Mouse (Mus musculus): ENCODE measurements around the gene Plxdc1. TPM values are rescaled to one million over a fixed set of nuclear protein-coding genes. Genes with fewer than 3 reads are reported as not detected.

Plxdc1 gene
- 1.8 and 2.3 TPM in 2 replicates for polyA plus RNA-seq (2015; fragmentation: Nextera tagmentation; extraction: Ambion mirVana)

DNA sequence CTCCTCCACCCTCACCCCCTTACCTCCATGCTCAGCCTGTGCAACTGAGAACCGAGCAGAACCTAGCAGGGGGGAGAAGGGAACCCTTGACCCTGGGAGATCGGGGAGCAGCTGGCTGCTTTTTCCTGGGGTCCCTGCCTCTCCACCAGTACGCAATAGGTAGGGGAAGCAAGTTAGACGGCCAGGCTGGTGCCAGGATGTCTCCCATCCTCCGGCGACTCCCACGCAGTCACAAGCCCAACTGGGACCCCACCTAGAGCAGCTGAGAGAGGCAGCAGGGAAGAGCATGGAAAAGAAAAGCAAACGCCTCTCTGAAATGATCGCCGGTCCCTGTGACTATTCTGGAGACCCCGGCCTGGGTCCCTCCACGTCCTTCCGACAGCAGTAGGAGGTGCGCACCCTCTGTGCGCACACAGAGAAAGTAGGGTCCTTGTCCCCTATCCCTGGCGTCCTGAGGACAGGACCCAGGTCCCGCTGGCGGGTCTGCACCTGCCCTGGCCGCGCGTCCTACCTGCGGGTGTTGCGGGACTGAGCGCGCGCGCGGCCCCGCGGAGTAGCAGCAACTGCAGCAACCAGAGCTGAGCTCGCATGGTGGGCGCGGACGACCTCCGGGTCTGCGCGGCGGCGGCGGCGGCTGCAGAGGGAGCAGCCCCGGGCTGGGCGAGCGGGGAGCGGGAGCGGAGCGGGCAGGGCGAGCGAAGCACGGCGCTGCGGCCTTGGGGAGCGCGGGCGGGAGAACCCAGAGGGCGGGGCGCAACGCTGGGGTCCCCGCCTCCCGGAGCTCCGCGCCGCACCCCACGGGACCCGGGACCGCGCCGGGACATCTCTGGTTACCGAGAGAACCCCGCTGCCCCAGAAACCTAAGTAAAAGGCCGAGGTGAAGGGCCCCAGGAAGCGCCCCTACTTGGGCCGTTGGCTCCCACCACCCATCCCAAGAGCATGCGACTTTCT, at the start of gene Plxdc1:
Gene Plxdc1 (minus strand): TSS at position 718 of the 951 bp plus-strand sequence.
- peaks cover 18% of the 10 kb centered on the region for H3K4me1 ChIP-seq (ENCODE audit: insufficient read depth, low read length)
- WGBS = 2% methylated on average over 54 of the region's 74 CpGs
- peak within 1 kb of the TSS; percentile 75 for H3K4me2 ChIP-seq (replicated peaks; ENCODE audit: low read depth, low read length)
- H3K27ac ChIP-seq (ENCODE audit: low read length) = no peak within 1 kb of the TSS
- H3K9me3 ChIP-seq (ENCODE audit: low read length) = no peaks in the 10 kb centered on the region
- H3K27me3 ChIP-seq (ENCODE audit: insufficient read depth, low read length) = peaks cover 19% of the 10 kb centered on the region
- ATAC-seq (ENCODE audit: low FRiP score, low TSS enrichment) = no peak
- peak within 1 kb of the TSS; percentile 86 for H3K4me3 ChIP-seq (ENCODE audit: low read length)
- H3K9ac ChIP-seq (replicated peaks; ENCODE audit: low read length) = peak within 1 kb of the TSS; percentile 56
- H3K36me3 ChIP-seq (ENCODE audit: insufficient read depth, low read length) = no peaks in the 10 kb centered on the region

GRCm38 (mm10) chr11:98035977-98036377, 49.7 kb upstream of the Plxdc1 start:
- Histone ChIP-seq H3K4me1 (ENCODE audit: insufficient read depth, low read length) (peaks cover 16% of the 10 kb centered on the region), H3K36me3 (ENCODE audit: insufficient read depth, low read length) (peaks cover 4% of the 10 kb centered on the region), H3K27ac (ENCODE audit: low read length) (no peak overlapping the region), H3K27me3 (ENCODE audit: insufficient read depth, low read length) (peaks cover 6% of the 10 kb centered on the region), H3K4me2 (replicated peaks; ENCODE audit: low read depth, low read length) (peak overlapping the region; percentile 67), H3K9ac (replicated peaks; ENCODE audit: low read length) (peak overlapping the region; percentile 55), H3K4me3 (ENCODE audit: low read length) (peak overlapping the region; percentile 40), H3K9me3 (ENCODE audit: low read length) (no peaks in the 10 kb centered on the region)
- peak; percentile 62 for ATAC-seq (ENCODE audit: low FRiP score, low TSS enrichment)
- WGBS = 2% methylated on average over 18 of the region's 27 CpGs

DNA sequence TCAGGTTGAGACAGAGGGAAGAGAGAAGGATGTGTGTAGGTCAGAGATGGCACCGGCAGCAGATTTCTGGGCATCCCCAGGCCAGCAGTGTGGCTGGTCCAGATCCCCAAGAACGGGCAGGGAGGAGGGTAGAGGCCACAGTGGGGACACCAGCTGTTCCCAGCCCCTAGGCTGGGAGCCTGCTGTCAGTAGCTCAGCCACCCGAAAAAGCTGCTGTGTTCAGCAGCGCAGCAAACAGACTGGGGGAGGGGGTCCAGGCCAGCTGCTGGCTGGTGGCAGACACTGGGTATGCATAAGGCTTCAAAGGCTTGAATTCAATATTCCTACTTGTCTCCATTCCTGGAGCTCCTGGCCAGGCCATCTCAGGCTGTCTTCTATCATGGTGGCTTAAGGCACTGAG, 48.6 kb upstream of the Plxdc1 start:
- no peak overlapping the region for H3K9ac ChIP-seq (replicated peaks; ENCODE audit: low read length)
- peaks cover 14% of the 10 kb centered on the region for H3K4me1 ChIP-seq (ENCODE audit: insufficient read depth, low read length)
- H3K27ac ChIP-seq (ENCODE audit: low read length) = no peak overlapping the region
- H3K4me2 ChIP-seq (replicated peaks; ENCODE audit: low read depth, low read length) = no peak overlapping the region
- peaks cover 6% of the 10 kb centered on the region for H3K27me3 ChIP-seq (ENCODE audit: insufficient read depth, low read length)
- WGBS = 27% methylated on average over 4 of the region's 4 CpGs
- H3K4me3 ChIP-seq (ENCODE audit: low read length) = no peak overlapping the region
- no peaks in the 10 kb centered on the region for H3K9me3 ChIP-seq (ENCODE audit: low read length)
- peaks cover 15% of the 10 kb centered on the region for H3K36me3 ChIP-seq (ENCODE audit: insufficient read depth, low read length)
- ATAC-seq (ENCODE audit: low FRiP score, low TSS enrichment) = peak; percentile 28; the same call in 1 of the 2 replicates

GRCm38 (mm10) chr11:98034061-98034460, 47.8 kb upstream of the Plxdc1 start:
- Histone ChIP-seq H3K9me3 (ENCODE audit: low read length) (no peaks in the 10 kb centered on the region), H3K9ac (replicated peaks; ENCODE audit: low read length) (no peak overlapping the region), H3K27ac (ENCODE audit: low read length) (no peak overlapping the region), H3K4me1 (ENCODE audit: insufficient read depth, low read length) (peaks cover 14% of the 10 kb centered on the region), H3K36me3 (ENCODE audit: insufficient read depth, low read length) (peaks cover 23% of the 10 kb centered on the region), H3K4me3 (ENCODE audit: low read length) (no peak overlapping the region), H3K27me3 (ENCODE audit: insufficient read depth, low read length) (peaks cover 6% of the 10 kb centered on the region), H3K4me2 (replicated peaks; ENCODE audit: low read depth, low read length) (no peak overlapping the region)
- ATAC-seq (ENCODE audit: low FRiP score, low TSS enrichment) = no peak
- 83% methylated on average over 5 of the region's 5 CpGs for WGBS

- Histone ChIP-seq H3K36me3 (ENCODE audit: insufficient read depth, low read length) (peaks cover 33% of the 10 kb centered on the region), H3K4me2 (replicated peaks; ENCODE audit: low read depth, low read length) (no peak overlapping the region), H3K9me3 (ENCODE audit: low read length) (no peaks in the 10 kb centered on the region), H3K4me3 (ENCODE audit: low read length) (no peak overlapping the region), H3K4me1 (ENCODE audit: insufficient read depth, low read length) (peaks cover 28% of the 10 kb centered on the region), H3K27me3 (ENCODE audit: insufficient read depth, low read length) (peaks cover 4% of the 10 kb centered on the region; the same call in 1 of the 2 replicates), H3K9ac (replicated peaks; ENCODE audit: low read length) (no peak overlapping the region), H3K27ac (ENCODE audit: low read length) (no peak overlapping the region)
- WGBS = 4% methylated on average over 5 of the region's 5 CpGs
- ATAC-seq (ENCODE audit: low FRiP score, low TSS enrichment) = no peak
Measured at GRCm38 (mm10) chr11:98031443-98031770, 45.2 kb upstream of the Plxdc1 start.

- Histone ChIP-seq H3K4me3 (ENCODE audit: low read length) (no peak overlapping the region), H3K9me3 (ENCODE audit: low read length) (no peaks in the 10 kb centered on the region), H3K4me2 (replicated peaks; ENCODE audit: low read depth, low read length) (no peak overlapping the region), H3K27ac (ENCODE audit: low read length) (no peak overlapping the region), H3K4me1 (ENCODE audit: insufficient read depth, low read length) (peaks cover 26% of the 10 kb centered on the region), H3K9ac (replicated peaks; ENCODE audit: low read length) (no peak overlapping the region), H3K36me3 (ENCODE audit: insufficient read depth, low read length) (peaks cover 33% of the 10 kb centered on the region), H3K27me3 (ENCODE audit: insufficient read depth, low read length) (peaks cover 2% of the 10 kb centered on the region; the same call in 1 of the 2 replicates)
- 55% methylated on average over 5 of the region's 5 CpGs for WGBS
- ATAC-seq (ENCODE audit: low FRiP score, low TSS enrichment) = no peak
Measured at GRCm38 (mm10) chr11:98030701-98031442, 44.6 kb upstream of the Plxdc1 start.

GRCm38 (mm10) chr11:98027785-98028184, 41.5 kb upstream of the Plxdc1 start:
- Histone ChIP-seq H3K4me1 (ENCODE audit: insufficient read depth, low read length) (peaks cover 31% of the 10 kb centered on the region), H3K4me2 (replicated peaks; ENCODE audit: low read depth, low read length) (peak overlapping the region; percentile 82), H3K4me3 (ENCODE audit: low read length) (peak overlapping the region; percentile 100), H3K27ac (ENCODE audit: low read length) (no peak overlapping the region), H3K9me3 (ENCODE audit: low read length) (no peaks in the 10 kb centered on the region), H3K27me3 (ENCODE audit: insufficient read depth, low read length) (no peaks in the 10 kb centered on the region), H3K9ac (replicated peaks; ENCODE audit: low read length) (peak overlapping the region; percentile 100), H3K36me3 (ENCODE audit: insufficient read depth, low read length) (peaks cover 33% of the 10 kb centered on the region)
- 19% methylated on average over 7 of the region's 7 CpGs for WGBS
- ATAC-seq (ENCODE audit: low FRiP score, low TSS enrichment) = no peak

DNA sequence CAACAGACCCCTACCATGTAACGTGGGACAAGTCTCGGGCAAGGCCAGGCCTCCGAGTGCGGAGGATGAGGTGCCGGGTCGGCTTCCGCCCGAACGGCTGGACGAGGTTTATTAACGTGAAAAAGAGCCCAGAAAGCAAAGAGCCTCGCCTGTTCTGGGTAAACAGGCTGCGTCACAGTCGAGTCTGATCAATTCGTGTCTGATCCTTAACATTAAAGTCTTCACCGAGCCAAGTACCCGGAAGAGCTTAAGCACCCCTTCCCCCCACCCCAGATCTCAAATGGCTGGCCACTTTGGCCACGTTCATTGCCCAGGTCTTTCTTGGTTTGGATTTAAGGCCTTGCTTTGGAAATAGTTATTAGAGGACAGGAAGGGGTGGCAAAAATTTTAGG, 41.0 kb upstream of the Plxdc1 start:
- Histone ChIP-seq H3K27ac (ENCODE audit: low read length) (peak overlapping the region; percentile 97), H3K27me3 (ENCODE audit: insufficient read depth, low read length) (no peaks in the 10 kb centered on the region), H3K4me3 (ENCODE audit: low read length) (peak overlapping the region; percentile 100), H3K9me3 (ENCODE audit: low read length) (no peaks in the 10 kb centered on the region), H3K36me3 (ENCODE audit: insufficient read depth, low read length) (peaks cover 33% of the 10 kb centered on the region), H3K9ac (replicated peaks; ENCODE audit: low read length) (peak overlapping the region; percentile 100), H3K4me1 (ENCODE audit: insufficient read depth, low read length) (peaks cover 31% of the 10 kb centered on the region), H3K4me2 (replicated peaks; ENCODE audit: low read depth, low read length) (peak overlapping the region; percentile 82)
- 0% methylated on average over 18 of the region's 18 CpGs for WGBS
- no peak for ATAC-seq (ENCODE audit: low FRiP score, low TSS enrichment)

DNA sequence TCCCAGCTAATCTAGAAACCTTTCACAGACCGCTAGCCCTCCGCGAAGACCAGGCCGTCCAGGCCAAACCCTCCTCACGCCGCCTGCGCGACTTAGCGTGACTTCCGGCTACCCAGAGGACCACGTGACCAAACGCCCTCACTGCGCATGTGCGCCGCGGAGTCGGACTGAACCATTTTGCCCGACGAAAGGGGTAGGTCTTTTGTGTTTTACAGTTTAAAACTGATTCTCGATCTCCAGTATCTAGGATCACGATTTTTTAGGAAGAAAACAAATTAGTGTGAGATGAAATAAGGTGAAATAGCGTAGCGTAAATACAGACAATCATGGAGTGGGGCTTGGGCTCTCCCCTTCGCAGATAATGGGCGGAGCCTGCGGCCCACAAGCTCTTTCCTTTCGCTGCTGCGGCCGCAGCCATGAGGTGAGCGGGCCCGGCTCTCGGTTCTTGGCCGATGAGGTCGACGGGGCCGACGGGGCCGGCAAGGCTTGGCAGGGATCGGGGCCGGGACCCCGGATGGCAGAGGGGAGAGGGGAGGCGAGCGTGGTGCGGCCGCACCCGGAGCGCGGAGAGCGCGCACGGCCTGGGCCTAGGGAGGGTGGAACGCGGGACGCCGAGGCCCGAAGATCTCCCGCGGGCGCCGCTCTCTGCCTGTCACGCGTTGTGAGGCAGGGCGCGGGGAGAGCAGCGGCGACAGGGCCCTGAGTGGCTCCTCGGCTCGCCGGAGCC, 40.5 kb upstream of the Plxdc1 start, which contains the start of gene Rpl19:
Gene Rpl19 (plus strand): TSS at position 141 of the 727 bp plus-strand sequence.
- under 1% methylated on average over 66 of the region's 69 CpGs for WGBS
- Histone ChIP-seq H3K4me2 (replicated peaks; ENCODE audit: low read depth, low read length) (peak within 1 kb of the TSS; percentile 82), H3K9me3 (ENCODE audit: low read length) (no peaks in the 10 kb centered on the region), H3K4me3 (ENCODE audit: low read length) (peak within 1 kb of the TSS; percentile 100), H3K4me1 (ENCODE audit: insufficient read depth, low read length) (peaks cover 32% of the 10 kb centered on the region), H3K9ac (replicated peaks; ENCODE audit: low read length) (peak within 1 kb of the TSS; percentile 100), H3K27ac (ENCODE audit: low read length) (peak within 1 kb of the TSS; percentile 97), H3K36me3 (ENCODE audit: insufficient read depth, low read length) (peaks cover 33% of the 10 kb centered on the region), H3K27me3 (ENCODE audit: insufficient read depth, low read length) (no peaks in the 10 kb centered on the region)
- ATAC-seq (ENCODE audit: low FRiP score, low TSS enrichment) = peak; percentile 62

All from kidney, embryonic 16.5 days (tissue).